Mouse (Mus musculus) liver, postnatal 0 days (tissue): ENCODE data around the gene Gramd4. TPM values are rescaled to one million over a fixed set of nuclear protein-coding genes. Genes with fewer than 3 reads are reported as not detected.

Experiments used
- ATAC-seq: fragments of 200-750 bp; cut with Nextera tagmentation; 2 replicates; pipeline ENCODE4 v1.8.0; 2017; ENCODE audit warnings: mild to moderate bottlenecking, moderate library complexity
- DNase-seq: peaks from one replicate; pipeline ENCODE4 v3.0.0-alpha.2; 2016
- H3K27ac ChIP-seq: fragments of 300-500 bp; sonication (generic); 2 replicates; pipeline ENCODE4 v1.5.1; 2014; ENCODE audit warnings: antibody characterized with exemption, moderate library complexity, mild to moderate bottlenecking, low read depth
- H3K27me3 ChIP-seq: fragments of 300-500 bp; sonication (generic); 2 replicates; pipeline ENCODE4 v1.6.1; 2014; ENCODE audit warnings: low read length, control low read depth, mixed read lengths; ENCODE audit not compliant: insufficient read depth
- H3K36me3 ChIP-seq: fragments of 300-500 bp; sonication (generic); replicated peaks from 2 replicates; pipeline ENCODE4 v1.6.1; 2014; ENCODE audit warnings: mild to moderate bottlenecking, control low read depth, low read length, moderate library complexity, mixed read lengths; ENCODE audit not compliant: insufficient read depth
- H3K4me1 ChIP-seq: fragments of 300-500 bp; sonication (generic); 2 replicates; pipeline ENCODE4 v1.6.1; 2014; ENCODE audit warnings: antibody characterized with exemption, mild to moderate bottlenecking, control low read depth; ENCODE audit not compliant: insufficient read depth
- H3K4me2 ChIP-seq: fragments of 300-500 bp; sonication (generic); 2 replicates; pipeline ENCODE4 v1.6.1; 2014; ENCODE audit warnings: low read depth, mild to moderate bottlenecking, low read length, moderate library complexity, mixed read lengths
- H3K4me3 ChIP-seq: fragments of 300-500 bp; sonication (generic); 2 replicates; pipeline ENCODE4 v1.5.1; 2014; ENCODE audit warnings: low read depth, low read length
- H3K9ac ChIP-seq: fragments of 300-500 bp; sonication (generic); replicated peaks from 2 replicates; pipeline ENCODE4 v1.6.1; 2014; ENCODE audit warnings: mild to moderate bottlenecking, moderate library complexity
- H3K9me3 ChIP-seq: fragments of 300-500 bp; sonication (generic); 2 replicates; pipeline ENCODE4 v1.6.1; 2016; ENCODE audit warnings: mild to moderate bottlenecking, control low read depth, low read length, mixed read lengths
- CTCF ChIP-seq: sonication (generic); IDR thresholded peaks from 2 replicates; pipeline ENCODE4 v1.5.1; 2016; ENCODE audit warnings: antibody characterized with exemption, low read depth
- EP300 ChIP-seq: IDR thresholded peaks from 2 replicates; pipeline ENCODE4 v1.6.1; 2016; ENCODE audit warnings: antibody characterized with exemption, low read depth, mild to moderate bottlenecking
- WGBS: fragments of 180-500 bp; shearing (Covaris S2); extraction: QIAGEN DNeasy Blood & Tissue Kit; methylation state at CpG from one replicate; pipeline ENCODE4 v1.1.7; 2014; ENCODE audit not compliant: insufficient replicate concordance; 5-methylcytosine and 5-hydroxymethylcytosine counted together
- polyA plus RNA-seq: library from polyadenylated mRNA; unstranded; fragments of >200 nt; fragmentation: Nextera tagmentation; extraction: Ambion mirVana; gene quantifications from 2 replicates; pipeline ENCODE4 v1.2.1, GENCODE M21; 2015

The Gramd4 gene
- 3.2 and 3.7 TPM in 2 replicates for polyA plus RNA-seq

- Histone ChIP-seq H3K36me3 (no peaks in the 10 kb centered on the region), H3K27ac (peak within 1 kb of the TSS; percentile 80; the same call in 1 of the 2 replicates), H3K4me2 (peak within 1 kb of the TSS; percentile 99), H3K4me3 (peak within 1 kb of the TSS; percentile 94), H3K9ac (peak within 1 kb of the TSS; percentile 96), H3K9me3 (no peaks in the 10 kb centered on the region), H3K27me3 (no peaks in the 10 kb centered on the region), H3K4me1 (peaks cover 57% of the 10 kb centered on the region)
- whole genome bisulfite sequencing: 35% methylated on average over 6 of the region's 6 CpGs
- ATAC-seq (no peak), DNase-seq (no peak)
- TF ChIP-seq CTCF (no peak), EP300 (no peak)
These were observed at the start of gene Gramd4 for GRCm38 (mm10) chr15:86057413-86057812. TSS of gene Gramd4 (plus strand) at chr15:86057695.

GRCm38 (mm10) chr15:86013130-86013529 lies 44.4 kb upstream of the Gramd4 start:
- Histone ChIP-seq H3K27ac (no peak overlapping the region), H3K36me3 (no peaks in the 10 kb centered on the region), H3K27me3 (no peaks in the 10 kb centered on the region), H3K9me3 (no peaks in the 10 kb centered on the region), H3K4me2 (no peak overlapping the region), H3K4me3 (no peak overlapping the region), H3K9ac (no peak overlapping the region), H3K4me1 (no peaks in the 10 kb centered on the region; the same call in 1 of the 2 replicates)
- 56% methylated on average over 2 of the region's 2 CpGs for WGBS
- no peak for ATAC-seq
- no peak for DNase-seq
- no peak for TF ChIP-seq EP300
- TF ChIP-seq CTCF: no peak

DNA sequence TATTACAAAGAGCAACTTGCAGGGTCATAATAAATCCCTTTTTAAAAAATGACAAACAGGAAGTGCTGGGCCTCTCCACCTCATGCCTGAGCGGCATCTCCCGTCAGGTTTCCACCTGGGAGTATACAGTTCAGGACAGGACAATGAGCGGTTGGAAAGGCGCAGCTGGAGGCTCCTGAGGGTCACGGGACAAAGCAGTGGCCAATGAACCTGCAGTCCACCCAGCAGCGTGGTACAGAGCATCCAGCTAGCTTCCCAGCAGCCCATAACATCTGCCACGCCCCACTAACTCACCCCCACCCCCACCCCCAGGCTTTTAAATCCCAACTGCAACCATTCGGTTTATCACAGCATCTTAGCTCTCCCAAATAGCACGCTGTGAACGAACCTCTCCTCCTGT lies 43.8 kb upstream of the Gramd4 start:
- Histone ChIP-seq H3K4me1 (no peaks in the 10 kb centered on the region; the same call in 1 of the 2 replicates), H3K27me3 (no peaks in the 10 kb centered on the region), H3K27ac (no peak overlapping the region), H3K4me3 (no peak overlapping the region), H3K36me3 (no peaks in the 10 kb centered on the region), H3K4me2 (no peak overlapping the region), H3K9me3 (0 out of 2 replicates have a peak, but pooled peaks cover under 1% of the 10 kb centered on the region), H3K9ac (no peak overlapping the region)
- DNase-seq (no peak), ATAC-seq (no peak)
- 46% methylated on average over 10 of the region's 10 CpGs for WGBS
- TF ChIP-seq CTCF (no peak), EP300 (no peak)

DNA sequence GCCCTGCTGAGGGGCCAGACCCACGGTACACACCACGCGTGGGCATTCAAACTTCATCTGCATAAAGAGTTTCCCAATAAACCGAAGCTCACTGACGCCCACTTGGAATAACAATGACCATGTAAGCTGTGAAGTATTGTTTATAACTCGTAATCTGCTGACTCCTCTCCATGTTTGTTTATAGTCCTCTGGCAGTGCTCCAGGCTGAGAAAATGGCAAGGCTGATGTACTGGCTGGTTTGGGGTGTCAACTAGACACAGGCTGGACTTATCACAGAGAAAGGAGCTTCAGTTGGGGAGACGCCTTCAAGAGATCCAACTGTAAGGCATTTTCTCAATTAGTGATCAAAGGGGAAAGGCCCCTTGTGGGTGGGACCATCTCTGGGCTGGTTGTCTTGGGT lies 42.5 kb upstream of the Gramd4 start:
- TF ChIP-seq EP300: no peak
- TF ChIP-seq CTCF: no peak
- H3K4me1 ChIP-seq: no peaks in the 10 kb centered on the region; the same call in 1 of the 2 replicates
- 0 out of 2 replicates have a peak, but pooled peaks cover 5% of the 10 kb centered on the region for H3K9me3 ChIP-seq
- H3K9ac ChIP-seq: no peak overlapping the region
- WGBS: 79% methylated on average over 7 of the region's 7 CpGs
- no peak overlapping the region for H3K27ac ChIP-seq
- H3K4me2 ChIP-seq: no peak overlapping the region
- DNase-seq: no peak
- H3K27me3 ChIP-seq: no peaks in the 10 kb centered on the region
- no peak overlapping the region for H3K4me3 ChIP-seq
- no peak for ATAC-seq
- no peaks in the 10 kb centered on the region for H3K36me3 ChIP-seq

GRCm38 (mm10) chr15:86015860-86016541 lies 41.5 kb upstream of the Gramd4 start:
- Histone ChIP-seq H3K4me2 (peak overlapping the region; percentile 38), H3K27me3 (0 out of 2 replicates have a peak, but pooled peaks cover under 1% of the 10 kb centered on the region), H3K27ac (peak overlapping the region; percentile 12; the same call in 1 of the 2 replicates), H3K9ac (no peak overlapping the region), H3K4me1 (no peaks in the 10 kb centered on the region; the same call in 1 of the 2 replicates), H3K36me3 (no peaks in the 10 kb centered on the region), H3K9me3 (0 out of 2 replicates have a peak, but pooled peaks cover 5% of the 10 kb centered on the region), H3K4me3 (no peak overlapping the region)
- WGBS: 40% methylated on average over 13 of the region's 13 CpGs
- TF ChIP-seq CTCF (no peak), EP300 (no peak)
- DNase-seq (no peak), ATAC-seq (peak; percentile 80)

- WGBS: 82% methylated on average over 6 of the region's 6 CpGs
- Histone ChIP-seq H3K4me2 (no peak overlapping the region), H3K9me3 (0 out of 2 replicates have a peak, but pooled peaks cover 5% of the 10 kb centered on the region), H3K27ac (no peak overlapping the region), H3K36me3 (no peaks in the 10 kb centered on the region), H3K4me3 (no peak overlapping the region), H3K9ac (no peak overlapping the region), H3K27me3 (0 out of 2 replicates have a peak, but pooled peaks cover 3% of the 10 kb centered on the region), H3K4me1 (no peaks in the 10 kb centered on the region; the same call in 1 of the 2 replicates)
- no peak for DNase-seq
- no peak for ATAC-seq
- TF ChIP-seq EP300 (no peak), CTCF (no peak)
These were observed 40.2 kb upstream of the Gramd4 start for GRCm38 (mm10) chr15:86017336-86017735.
